Comparison of ENCODE assay signal across 26 mouse cellular contexts in the genomic region with DNA sequence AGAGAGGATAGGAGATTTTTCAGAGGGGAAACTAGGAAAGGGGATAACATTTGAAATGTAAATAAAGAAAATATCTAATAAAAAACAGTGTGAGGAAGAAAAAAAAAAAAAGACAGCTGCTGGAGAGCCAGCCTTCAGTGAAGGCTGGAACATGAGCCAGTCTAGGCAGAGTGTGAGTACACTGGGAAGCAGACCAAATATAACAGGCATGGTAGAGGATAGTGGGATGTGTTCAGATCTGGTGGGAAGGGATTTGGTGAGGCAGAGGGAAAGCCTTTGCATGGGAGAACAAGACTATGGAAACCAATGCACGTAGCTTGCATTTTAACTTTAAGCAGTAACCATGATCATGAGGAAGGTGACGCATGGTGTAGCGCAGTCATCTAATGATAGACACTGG.
DNase-seq lines count a peak whose midpoint lies in the region; ATAC-seq and TF ChIP-seq lines count a peak whose summit lies in the region.
"Had no signal": no experiment of that assay in that cellular context is flagged by ENCODE, and none has a peak within 500 bp of the region (broad histone marks: within the 10 kb centered on the region; RNA-seq: fewer than 3 reads in every experiment).

No protein-coding gene starts in this region.

- TF ChIP-seq CTCF in layer of hippocampus, adult 2 months (conservative IDR thresholded peaks at IDR 0.05), result no peak

- no peaks in the 10 kb centered on the region for H3K9me3 ChIP-seq in lung, embryonic 15.5 days
- H3K9me3 ChIP-seq: embryonic facial prominence, embryonic 13.5 days; heart, embryonic 12.5 days; hindbrain, embryonic 10.5 days; intestine, embryonic 15.5 days; limb, embryonic 15.5 days; megakaryocyte, embryonic 14.5 days; midbrain, embryonic 13.5 days had no signal

- 0 out of 2 replicates have a peak overlapping the region, but pooled peaks have one; percentile 37 for H3K27ac ChIP-seq in lung, embryonic 15.5 days
- H3K27ac ChIP-seq in layer of hippocampus, adult 2 months, result peak overlapping the region; percentile 46; the same call in 1 of the 2 replicates
- H3K27ac ChIP-seq: embryonic facial prominence, embryonic 13.5 days; hindbrain, embryonic 10.5 days; intestine, embryonic 15.5 days; limb, embryonic 15.5 days; liver, embryonic 14.5 days; midbrain, embryonic 13.5 days had no signal

- ATAC-seq in lung, embryonic 15.5 days (ENCODE audit: borderline replicate concordance, extremely low read depth, low FRiP score, low TSS enrichment), result peak; percentile 64; the same call in 1 of the 2 replicates
- ATAC-seq: forebrain, embryonic 14.5 days; hindbrain, embryonic 16.5 days; intestine, embryonic 15.5 days; midbrain, embryonic 13.5 days had no signal

- peaks cover 10% of the 10 kb centered on the region for H3K4me1 ChIP-seq in lung, embryonic 15.5 days
- H3K4me1 ChIP-seq: embryonic facial prominence, embryonic 13.5 days; hindbrain, embryonic 10.5 days; intestine, embryonic 15.5 days; limb, embryonic 15.5 days; megakaryocyte, embryonic 14.5 days; midbrain, embryonic 13.5 days had no signal

- H3K36me3 ChIP-seq in lung, embryonic 15.5 days, result no peaks in the 10 kb centered on the region
- H3K36me3 ChIP-seq: embryonic facial prominence, embryonic 13.5 days; heart, embryonic 12.5 days; hindbrain, embryonic 10.5 days; intestine, embryonic 15.5 days; limb, embryonic 15.5 days; midbrain, embryonic 13.5 days had no signal

- peak; percentile 11 to 43 for DNase-seq in frontal cortex, postnatal 36 days (ENCODE audit: low spot score in 2 of 2)
- no peak for DNase-seq in frontal cortex, postnatal 10 days (ENCODE audit: low spot score in 2 of 2)
- DNase-seq in lung, postnatal 10 days, result no peak
- peak in 1 of 2 experiments; percentile 55 for DNase-seq in layer of hippocampus, adult 2 months (ENCODE audit: low spot score in 2 of 2)
- DNase-seq in left cerebral cortex, adult 9 months (ENCODE audit: low spot score in 2 of 2), result peak; percentile 8 to 26
- DNase-seq in thymus, postnatal 36 days, result no peak
- DNase-seq: adrenal gland, postnatal 10 days; cerebellum, adult 2 months; cerebellum, postnatal 25 days; gastrocnemius, postnatal 14 days; heart, adult 11 months; heart, postnatal 10 days; kidney, adult 8-10 months; kidney, postnatal 10 days; thymus, adult 2 months had no signal

- H3K27me3 ChIP-seq in lung, embryonic 15.5 days, result no peaks in the 10 kb centered on the region
- H3K27me3 ChIP-seq: embryonic facial prominence, embryonic 13.5 days; heart, embryonic 12.5 days; intestine, embryonic 15.5 days; limb, embryonic 15.5 days; megakaryocyte, embryonic 14.5 days; midbrain, embryonic 13.5 days had no signal

- WGBS in lung, embryonic 15.5 days, result 92% methylated on average over 3 of the region's 3 CpGs

- no peak overlapping the region for H3K4me3 ChIP-seq in lung, embryonic 15.5 days
- H3K4me3 ChIP-seq in layer of hippocampus, adult 2 months, result no peak overlapping the region
- H3K4me3 ChIP-seq: embryonic facial prominence, embryonic 13.5 days; heart, embryonic 12.5 days; hindbrain, embryonic 10.5 days; intestine, embryonic 15.5 days; limb, embryonic 15.5 days; megakaryocyte, embryonic 14.5 days; midbrain, embryonic 13.5 days had no signal

- H3K9ac ChIP-seq in lung, embryonic 15.5 days, result no peak overlapping the region
- H3K9ac ChIP-seq: embryonic facial prominence, embryonic 13.5 days; heart, embryonic 12.5 days; intestine, embryonic 15.5 days; limb, embryonic 15.5 days; liver, embryonic 14.5 days; midbrain, embryonic 13.5 days had no signal

- H3K4me2 ChIP-seq in lung, embryonic 15.5 days, result no peak overlapping the region
- H3K4me2 ChIP-seq: embryonic facial prominence, embryonic 13.5 days; heart, embryonic 12.5 days; intestine, embryonic 15.5 days; limb, embryonic 15.5 days; midbrain, embryonic 13.5 days had no signal

Comparison
In these comparisons a context has a peak if more than half of its experiments do, and no peak if none do; other contexts are left out.
1. DNase-seq: peak in frontal cortex, postnatal 36 days (2 of 2) and left cerebral cortex, adult 9 months (2 of 2); none in frontal cortex, postnatal 10 days (0 of 2), lung, postnatal 10 days (single experiment) and thymus, postnatal 36 days (0 of 2).